Mouse (Mus musculus) effector memory CD4-positive, alpha-beta T cell, adult 7 months (primary cell): Measurements from ENCODE around the gene Atxn10. TPM values are rescaled to one million over a fixed set of nuclear protein-coding genes. Genes with fewer than 3 reads are reported as not detected.

Source experiments
- polyA plus RNA-seq: library from polyadenylated mRNA; unstranded; fragments of 100-300 nt; shearing (Covaris generic); gene quantifications from one replicate; pipeline ENCODE4 v1.2.1, GENCODE M21; 2017

Atxn10 gene
- polyA plus RNA-seq: 66.8 TPM

GRCm38 (mm10) chr15:85335671-85336300 lies at the start of gene Atxn10:
TSS of gene Atxn10 (plus strand) at chr15:85336245.

GRCm38 (mm10) chr15:85503127-85503526 lies 167.1 kb downstream of the Atxn10 start, which contains the start of gene 7530416G11Rik:
TSS of gene 7530416G11Rik (minus strand) at chr15:85503227.

Other genes starting within 250 kb of the Atxn10 start
- gene Smc1b, start 204.3 kb upstream of the Atxn10 start, polyA plus RNA-seq: 0.10 TPM
- not detected for gene Ribc2, start 204.2 kb upstream of the Atxn10 start, polyA plus RNA-seq
- not detected for gene Fbln1, start 130.3 kb upstream of the Atxn10 start, polyA plus RNA-seq
- gene 7530416G11Rik, start 167.0 kb downstream of the Atxn10 start, polyA plus RNA-seq: not detected
- gene Wnt7b, start 246.2 kb downstream of the Atxn10 start, polyA plus RNA-seq: not detected